Mouse (Mus musculus) hindbrain, postnatal 0 days (tissue): ENCODE measurements around the gene Phf23. TPM values are rescaled to one million over a fixed set of nuclear protein-coding genes. Genes with fewer than 3 reads are reported as not detected.
A peak's percentile ranks its signal among the peaks of the same experiment; 100 is the strongest.

Source experiments
- ATAC-seq: fragments of 200-750 bp; cut with Nextera tagmentation; 2 replicates; pipeline ENCODE4 v1.8.0; 2017; ENCODE audit warnings: mild to moderate bottlenecking, moderate TSS enrichment, moderate library complexity
- DNase-seq: peaks from one replicate; pipeline ENCODE4 v3.0.0-alpha.2; 2015; ENCODE audit warnings: low spot score
- H3K27ac ChIP-seq: fragments of 300-500 bp; sonication (generic); 2 replicates; pipeline ENCODE4 v1.5.1; 2014; ENCODE audit warnings: mild to moderate bottlenecking
- H3K27me3 ChIP-seq: fragments of 300-500 bp; sonication (generic); 2 replicates; pipeline ENCODE4 v1.6.1; 2014; ENCODE audit warnings: low read length, mixed read lengths; ENCODE audit not compliant: insufficient read depth
- H3K36me3 ChIP-seq: fragments of 300-500 bp; sonication (generic); 2 replicates; pipeline ENCODE4 v1.6.1; 2014; ENCODE audit warnings: low read length, mixed read lengths; ENCODE audit not compliant: insufficient read depth
- H3K4me1 ChIP-seq: fragments of 300-500 bp; sonication (generic); 2 replicates; pipeline ENCODE4 v1.6.1; 2014; ENCODE audit warnings: antibody characterized with exemption, low read length, mixed read lengths; ENCODE audit not compliant: insufficient read depth
- H3K4me2 ChIP-seq: fragments of 300-500 bp; sonication (generic); 2 replicates; pipeline ENCODE4 v1.6.1; 2014; ENCODE audit warnings: low read depth, mild to moderate bottlenecking, low read length, moderate library complexity, mixed read lengths
- H3K4me3 ChIP-seq: fragments of 300-500 bp; sonication (generic); 2 replicates; pipeline ENCODE4 v1.5.1; 2014; ENCODE audit warnings: low read length
- H3K9ac ChIP-seq: fragments of 300-500 bp; sonication (generic); replicated peaks from 2 replicates; pipeline ENCODE4 v1.6.1; 2014; ENCODE audit warnings: mild to moderate bottlenecking, low read length, moderate library complexity, mixed read lengths
- H3K9me3 ChIP-seq: fragments of 300-500 bp; sonication (generic); 2 replicates; pipeline ENCODE4 v1.6.1; 2016; ENCODE audit warnings: low read length, mixed read lengths
- CTCF ChIP-seq: IDR thresholded peaks from 2 replicates; pipeline ENCODE4 v1.5.1; 2016; ENCODE audit warnings: antibody characterized with exemption, control low read depth, low read depth
- WGBS: fragments of 180-500 bp; shearing (Covaris S2); extraction: QIAGEN DNeasy Blood & Tissue Kit; methylation state at CpG from one replicate; pipeline ENCODE4 v1.1.7; 2014; 5-methylcytosine and 5-hydroxymethylcytosine counted together
- polyA plus RNA-seq: library from polyadenylated mRNA; unstranded; fragments of >200 nt; fragmentation: Nextera tagmentation; extraction: Ambion mirVana; gene quantifications from 2 replicates; pipeline ENCODE4 v1.2.1, GENCODE M21; 2015
- total RNA-seq: library from RNA; depleted of rRNA; stranded (reverse); fragments of >200 nt; gene quantifications from 2 replicates; pipeline ENCODE4 v1.2.3, GENCODE M21; 2014

The Phf23 gene
- total and polyA plus RNA-seq, 2 experiments from 2014 or later: 44.0 to 47.9 TPM

GRCm38 (mm10) chr11:69970775-69971174, 24.8 kb upstream of the Phf23 start:
- Histone ChIP-seq H3K9me3 (no peaks in the 10 kb centered on the region), H3K4me1 (peaks cover 6% of the 10 kb centered on the region; the same call in 1 of the 2 replicates), H3K4me2 (no peak overlapping the region), H3K27me3 (0 out of 2 replicates have a peak, but pooled peaks cover 16% of the 10 kb centered on the region), H3K27ac (no peak overlapping the region), H3K9ac (no peak overlapping the region), H3K4me3 (no peak overlapping the region), H3K36me3 (peaks cover 44% of the 10 kb centered on the region)
- no peak for ATAC-seq
- DNase-seq: no peak
- TF ChIP-seq CTCF: no peak
- WGBS: 77% methylated on average over 3 of the region's 3 CpGs

GRCm38 (mm10) chr11:69974907-69975306, 20.7 kb upstream of the Phf23 start:
- Histone ChIP-seq H3K27ac (no peak overlapping the region), H3K4me3 (no peak overlapping the region), H3K9ac (no peak overlapping the region), H3K4me2 (no peak overlapping the region), H3K27me3 (no peaks in the 10 kb centered on the region), H3K4me1 (no peaks in the 10 kb centered on the region), H3K9me3 (no peaks in the 10 kb centered on the region), H3K36me3 (peaks cover 34% of the 10 kb centered on the region)
- DNase-seq (no peak), ATAC-seq (no peak)
- 91% methylated on average over 2 of the region's 2 CpGs for WGBS
- no peak for TF ChIP-seq CTCF

- ATAC-seq (no peak), DNase-seq (no peak)
- no peaks in the 10 kb centered on the region for H3K27me3 ChIP-seq
- H3K4me3 ChIP-seq: no peak overlapping the region
- H3K9ac ChIP-seq: no peak overlapping the region
- TF ChIP-seq CTCF: no peak
- WGBS: 85% methylated on average over 4 of the region's 4 CpGs
- peaks cover 25% of the 10 kb centered on the region for H3K36me3 ChIP-seq
- no peak overlapping the region for H3K27ac ChIP-seq
- no peak overlapping the region for H3K4me2 ChIP-seq
- no peaks in the 10 kb centered on the region for H3K4me1 ChIP-seq
- H3K9me3 ChIP-seq: no peaks in the 10 kb centered on the region
Observed at GRCm38 (mm10) chr11:69976271-69976670, 19.3 kb upstream of the Phf23 start.

GRCm38 (mm10) chr11:69979827-69980195, 15.8 kb upstream of the Phf23 start:
- peak overlapping the region; percentile 86 for H3K4me3 ChIP-seq
- TF ChIP-seq CTCF: no peak
- no peaks in the 10 kb centered on the region for H3K9me3 ChIP-seq
- peaks cover 13% of the 10 kb centered on the region for H3K4me1 ChIP-seq
- no peak for ATAC-seq
- no peak for DNase-seq
- WGBS: 4% methylated on average over 16 of the region's 16 CpGs
- peak overlapping the region; percentile 99 for H3K27ac ChIP-seq
- peak overlapping the region; percentile 92 for H3K9ac ChIP-seq
- H3K4me2 ChIP-seq: peak overlapping the region; percentile 91
- H3K27me3 ChIP-seq: no peaks in the 10 kb centered on the region
- peaks cover 14% of the 10 kb centered on the region; the same call in 1 of the 2 replicates for H3K36me3 ChIP-seq

GRCm38 (mm10) chr11:69980196-69981140, 15.1 kb upstream of the Phf23 start:
- peak overlapping the region; percentile 92 for H3K9ac ChIP-seq
- H3K4me1 ChIP-seq: peaks cover 13% of the 10 kb centered on the region
- H3K4me2 ChIP-seq: peak overlapping the region; percentile 91
- H3K36me3 ChIP-seq: peaks cover 18% of the 10 kb centered on the region
- peak overlapping the region; percentile 99 for H3K27ac ChIP-seq
- DNase-seq (peak; percentile 98), ATAC-seq (peak; percentile 97)
- WGBS: 0% methylated on average over 45 of the region's 60 CpGs
- TF ChIP-seq CTCF: no peak
- H3K27me3 ChIP-seq: no peaks in the 10 kb centered on the region
- peak overlapping the region; percentile 86 for H3K4me3 ChIP-seq
- no peaks in the 10 kb centered on the region for H3K9me3 ChIP-seq

- H3K9me3 ChIP-seq: no peaks in the 10 kb centered on the region
- H3K27me3 ChIP-seq: no peaks in the 10 kb centered on the region
- 0% methylated on average over 28 of the region's 43 CpGs for WGBS
- peak within 1 kb of the TSS; percentile 92 for H3K9ac ChIP-seq
- H3K36me3 ChIP-seq: peaks cover 17% of the 10 kb centered on the region
- peaks cover 13% of the 10 kb centered on the region for H3K4me1 ChIP-seq
- H3K4me3 ChIP-seq: peak within 1 kb of the TSS; percentile 86
- TF ChIP-seq CTCF: no peak
- ATAC-seq (no peak), DNase-seq (peak; percentile 27)
- H3K27ac ChIP-seq: peak within 1 kb of the TSS; percentile 99
- H3K4me2 ChIP-seq: peak within 1 kb of the TSS; percentile 91
Observed at GRCm38 (mm10) chr11:69981141-69981762, 14.3 kb upstream of the Phf23 start, which contains the start of gene Ctdnep1. TSS of gene Ctdnep1 (plus strand) at chr11:69981156.
